Comparison of ENCODE assay signal across 9 mouse cellular contexts in the genomic region with DNA sequence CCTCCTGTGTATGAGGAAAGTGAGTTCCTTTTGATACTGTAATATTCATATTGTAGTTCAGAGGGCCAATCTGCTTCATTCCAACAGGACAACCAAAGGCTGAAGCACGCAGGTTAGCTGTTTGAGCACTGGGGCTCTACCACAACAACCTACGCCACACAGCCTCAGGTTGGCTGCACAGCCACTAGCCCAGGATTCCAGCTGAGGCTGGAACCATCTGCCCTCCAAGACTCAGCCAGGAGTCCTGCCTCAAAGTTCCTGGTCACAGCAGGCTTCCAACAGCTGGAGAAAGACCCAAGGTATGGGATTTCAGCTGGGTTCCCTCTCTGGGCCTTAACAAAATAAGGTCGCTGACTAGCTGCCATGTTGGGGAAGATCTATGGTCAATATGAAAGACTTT. TPM values are rescaled to one million over a fixed set of nuclear protein-coding genes. Genes with fewer than 3 reads are reported as not detected.
DNase-seq lines count a peak whose midpoint lies in the region; ATAC-seq and TF ChIP-seq lines count a peak whose summit lies in the region.
"Had no signal": no experiment of that assay in that cellular context is flagged by ENCODE, and none has a peak within 500 bp of the region (broad histone marks: within the 10 kb centered on the region; RNA-seq: fewer than 3 reads in every experiment).

No protein-coding gene starts in this region.

- no peak for DNase-seq in heart, adult 9 months (ENCODE audit: low spot score in 2 of 2)
- no peak for DNase-seq in MEL (ENCODE audit: low read depth, low spot score)
- DNase-seq in heart, postnatal 0 days (ENCODE audit: low spot score), result no peak
- no peak for DNase-seq in liver, postnatal 0 days
- no peak for DNase-seq in thymus, postnatal 10 days (ENCODE audit: low spot score in 2 of 2)
- DNase-seq: cerebellum, adult 11 months had no signal

- H3K4me1 ChIP-seq in heart, embryonic 12.5 days (replicated peaks), result peaks cover 99% of the 10 kb centered on the region
- peaks cover 4 to 22% of the 10 kb centered on the region in 2 experiments for H3K4me1 ChIP-seq in MEL (ENCODE audit: control insufficient read depth in 1 of 2, insufficient read depth in 2 of 2, low read length in 2 of 2)
- H3K4me1 ChIP-seq in heart, postnatal 0 days (ENCODE audit: control insufficient read depth, insufficient read depth), result peaks cover 87% of the 10 kb centered on the region
- H3K4me1 ChIP-seq in liver, postnatal 0 days (ENCODE audit: insufficient read depth), result peaks cover 72% of the 10 kb centered on the region

- TF ChIP-seq POLR2A in MEL (IDR thresholded peaks at IDR 0.05; ENCODE audit: control insufficient read depth in 1 of 2, insufficient read depth in 1 of 2, low read depth in 1 of 2, low read length in 2 of 2, poor library complexity in 1 of 2), result no peak

- H3K4me3 ChIP-seq in heart, embryonic 12.5 days, result no peak overlapping the region
- H3K4me3 ChIP-seq in MEL (ENCODE audit: control insufficient read depth in 1 of 2, insufficient read depth in 1 of 2, low read depth in 2 of 2, low read length in 2 of 2), result no peak overlapping the region
- H3K4me3 ChIP-seq in heart, postnatal 0 days (ENCODE audit: low read depth, low read length), result no peak overlapping the region
- H3K4me3 ChIP-seq in liver, postnatal 0 days (ENCODE audit: low read depth, low read length), result no peak overlapping the region

- H3K27me3 ChIP-seq in heart, embryonic 12.5 days (replicated peaks), result no peaks in the 10 kb centered on the region
- no peaks in the 10 kb centered on the region for H3K27me3 ChIP-seq in MEL (ENCODE audit: control insufficient read depth in 1 of 2, insufficient read depth in 2 of 2, low read length in 2 of 2)
- no peaks in the 10 kb centered on the region for H3K27me3 ChIP-seq in heart, postnatal 0 days (ENCODE audit: control insufficient read depth, insufficient read depth, low read length)
- no peaks in the 10 kb centered on the region for H3K27me3 ChIP-seq in liver, postnatal 0 days (ENCODE audit: insufficient read depth, low read length)

- H3K9ac ChIP-seq in heart, embryonic 12.5 days, result peak overlapping the region; percentile 57
- 0 out of 2 replicates have a peak overlapping the region, but pooled peaks have one; percentile 5 for H3K9ac ChIP-seq in MEL (ENCODE audit: control insufficient read depth, low read depth, low read length, poor library complexity, severe bottlenecking)
- H3K9ac ChIP-seq in heart, postnatal 0 days (replicated peaks; ENCODE audit: low read depth, low read length), result peak overlapping the region; percentile 8; the same call in 1 of the 2 replicates
- H3K9ac ChIP-seq in liver, postnatal 0 days (replicated peaks), result 0 out of 2 replicates have a peak overlapping the region, but pooled peaks have one; percentile 41

- H3K4me2 ChIP-seq in heart, embryonic 12.5 days, result peak overlapping the region; percentile 54
- H3K4me2 ChIP-seq in heart, postnatal 0 days (ENCODE audit: low read depth, low read length), result peak overlapping the region; percentile 30
- H3K4me2 ChIP-seq in liver, postnatal 0 days (ENCODE audit: low read depth, low read length), result peak overlapping the region; percentile 31

- H3K79me2 ChIP-seq in MEL (ENCODE audit: control insufficient read depth, insufficient read depth, low read length, poor library complexity), result no peaks in the 10 kb centered on the region

- 55% methylated on average over 3 of the region's 3 CpGs for WGBS in heart, embryonic 12.5 days
- WGBS in heart, postnatal 0 days, result 42% methylated on average over 3 of the region's 3 CpGs
- WGBS in liver, postnatal 0 days (ENCODE audit: insufficient replicate concordance), result 74% methylated on average over 3 of the region's 3 CpGs

- no peak for TF ChIP-seq RAD21 in MEL (IDR thresholded peaks at IDR 0.05; ENCODE audit: low read depth, low read length)

- H3K36me3 ChIP-seq in heart, embryonic 12.5 days, result peaks cover 44% of the 10 kb centered on the region
- peaks cover 0 to 17% of the 10 kb centered on the region in 2 experiments; a peak in 2 of 4 replicates for H3K36me3 ChIP-seq in MEL (ENCODE audit: control insufficient read depth in 1 of 2, insufficient read depth in 2 of 2, low read length in 2 of 2)
- H3K36me3 ChIP-seq in heart, postnatal 0 days (replicated peaks; ENCODE audit: control insufficient read depth, insufficient read depth, low read length), result peaks cover 39% of the 10 kb centered on the region
- peaks cover 13% of the 10 kb centered on the region for H3K36me3 ChIP-seq in liver, postnatal 0 days (replicated peaks; ENCODE audit: insufficient read depth, low read length)

- no peaks in the 10 kb centered on the region for H3K9me3 ChIP-seq in heart, embryonic 12.5 days (replicated peaks)
- no peaks in the 10 kb centered on the region for H3K9me3 ChIP-seq in MEL (replicated peaks; ENCODE audit: insufficient read depth, low read length)
- no peaks in the 10 kb centered on the region for H3K9me3 ChIP-seq in heart, postnatal 0 days (replicated peaks; ENCODE audit: control insufficient read depth, low read length)
- no peaks in the 10 kb centered on the region for H3K9me3 ChIP-seq in liver, postnatal 0 days (ENCODE audit: low read length)

- no peak for TF ChIP-seq CTCF in MEL (IDR thresholded peaks at IDR 0.05 in 2 of 3, conservative IDR thresholded peaks at IDR 0.05 in 1 of 3; ENCODE audit: control insufficient read depth in 1 of 3, insufficient read depth in 1 of 3, low read depth in 2 of 3, low read length in 3 of 3, poor library complexity in 1 of 3, severe bottlenecking in 1 of 3)
- no peak for TF ChIP-seq CTCF in heart, postnatal 0 days (IDR thresholded peaks at IDR 0.05; ENCODE audit: low read depth)
- no peak for TF ChIP-seq CTCF in liver, postnatal 0 days (IDR thresholded peaks at IDR 0.05; ENCODE audit: low read depth)

- peak overlapping the region; percentile 99 for H3K27ac ChIP-seq in heart, embryonic 12.5 days (ENCODE audit: poor library complexity, severe bottlenecking)
- H3K27ac ChIP-seq in MEL (ENCODE audit: control insufficient read depth, low read depth, low read length), result peak overlapping the region; percentile 31
- peak overlapping the region; percentile 93 for H3K27ac ChIP-seq in heart, postnatal 0 days (ENCODE audit: low read depth)
- H3K27ac ChIP-seq in liver, postnatal 0 days (ENCODE audit: low read depth), result peak overlapping the region; percentile 80

- 0 out of 2 replicates have a peak, but pooled peaks have one; percentile 12 for ATAC-seq in heart, embryonic 12.5 days (ENCODE audit: insufficient number of reproducible peaks, low FRiP score)
- ATAC-seq in heart, postnatal 0 days (ENCODE audit: insufficient read depth, low read depth), result peak; percentile 19
- no peak for ATAC-seq in liver, postnatal 0 days
- ATAC-seq in CD4-positive, CD25-positive, alpha-beta regulatory T cell, adult 4 months, result no peak
- ATAC-seq in cerebellum, adult (ENCODE audit: insufficient number of reproducible peaks, low FRiP score, low TSS enrichment), result no peak

- no peak for TF ChIP-seq EP300 in MEL (IDR thresholded peaks at IDR 0.05; ENCODE audit: low read depth in 1 of 2, low read length in 2 of 2)
- TF ChIP-seq EP300 in heart, postnatal 0 days (IDR thresholded peaks at IDR 0.05; ENCODE audit: low read depth), result no peak
- no peak for TF ChIP-seq EP300 in liver, postnatal 0 days (IDR thresholded peaks at IDR 0.05; ENCODE audit: low read depth)

TF ChIP-seq in MEL, 35 proteins besides CTCF, POLR2A, EP300 and RAD21 (continues in another document):
- TF ChIP-seq MYC (IDR thresholded peaks at IDR 0.05; ENCODE audit: low read depth, low read length), result no peak
- TF ChIP-seq ELF1 (IDR thresholded peaks at IDR 0.05; ENCODE audit: low read depth, low read length), result no peak
- TF ChIP-seq HCFC1 (IDR thresholded peaks at IDR 0.05; ENCODE audit: low read depth, low read length), result no peak
- TF ChIP-seq NELFE (IDR thresholded peaks at IDR 0.05; ENCODE audit: low read depth, low read length), result no peak
- TF ChIP-seq MAX (IDR thresholded peaks at IDR 0.05; ENCODE audit: low read length), result no peak
- no peak for TF ChIP-seq MAZ (IDR thresholded peaks at IDR 0.05; ENCODE audit: low read depth, low read length)
- TF ChIP-seq E2F4 (IDR thresholded peaks at IDR 0.05; ENCODE audit: borderline replicate concordance, low read depth, low read length), result no peak
- TF ChIP-seq KAT2A (conservative IDR thresholded peaks at IDR 0.05; ENCODE audit: low read depth, low read length), result no peak
- no peak for TF ChIP-seq MEF2A (IDR thresholded peaks at IDR 0.05; ENCODE audit: extremely low read depth, insufficient replicate concordance, low read depth, low read length, poor library complexity, severe bottlenecking)
- no peak for TF ChIP-seq SMC3 (IDR thresholded peaks at IDR 0.05; ENCODE audit: low read depth, low read length)
- TF ChIP-seq ZC3H11A (IDR thresholded peaks at IDR 0.05; ENCODE audit: low read depth, low read length), result no peak
- no peak for TF ChIP-seq POLR2AphosphoS2 (IDR thresholded peaks at IDR 0.05; ENCODE audit: low read length)
- no peak for TF ChIP-seq GABPA (IDR thresholded peaks at IDR 0.05; ENCODE audit: low read depth, low read length)
- TF ChIP-seq ZNF384 (IDR thresholded peaks at IDR 0.05; ENCODE audit: low read depth, low read length), result no peak
- TF ChIP-seq CHD2 (IDR thresholded peaks at IDR 0.05; ENCODE audit: low read length), result no peak

RNA-seq across cellular contexts. Expression of a gene that starts 9.7 kb away (rescaled TPM):
- 335 and 339 TPM in 2 replicates for polyA plus RNA-seq in heart, embryonic 12.5 days (2016; fragmentation: Nextera tagmentation; extraction: Ambion mirVana)
- 47.0 and 49.0 TPM in 2 replicates for total RNA-seq in MEL (2012; rRNA removed)
- 10 to 100 TPM in 1 of 2 experiments, not detected in 1; 49.4 TPM for polyA plus RNA-seq in MEL (2012; ENCODE audit: insufficient read depth in 1 of 2, insufficient read length in 2 of 2, low read depth in 1 of 2, low replicate concordance in 2 of 2, missing spikeins in 1 of 2)
- total RNA-seq in heart, postnatal 0 days (2014; rRNA removed; ENCODE audit: low replicate concordance), result 306 and 424 TPM in 2 replicates
- polyA plus RNA-seq in heart, postnatal 0 days (2015; fragmentation: Nextera tagmentation; extraction: Ambion mirVana), result 250 and 254 TPM in 2 replicates
- polyA plus RNA-seq in liver, postnatal 0 days (2015; fragmentation: Nextera tagmentation; extraction: Ambion mirVana), result 47.5 and 47.7 TPM in 2 replicates
- 100 to 1,000 TPM; 387 to 504 TPM for polyA plus RNA-seq in CD4-positive, CD25-positive, alpha-beta regulatory T cell, adult 4 months (2017; shearing (Covaris generic))

RNA-seq across cellular contexts. Expression of a gene that starts 54.3 kb away (rescaled TPM):
- polyA plus RNA-seq in heart, embryonic 12.5 days (2016; fragmentation: Nextera tagmentation; extraction: Ambion mirVana), result 17.5 and 19.0 TPM in 2 replicates
- 0.31 and 0.72 TPM in 2 replicates for total RNA-seq in MEL (2012; rRNA removed)
- under 1 TPM in 1 of 2 experiments, not detected in 1; 0.42 TPM for polyA plus RNA-seq in MEL (2012; ENCODE audit: insufficient read depth in 1 of 2, insufficient read length in 2 of 2, low read depth in 1 of 2, low replicate concordance in 2 of 2, missing spikeins in 1 of 2)
- total RNA-seq in heart, postnatal 0 days (2014; rRNA removed; ENCODE audit: low replicate concordance), result 17.6 and 22.2 TPM in 2 replicates
- 22.0 and 22.3 TPM in 2 replicates for polyA plus RNA-seq in heart, postnatal 0 days (2015; fragmentation: Nextera tagmentation; extraction: Ambion mirVana)
- polyA plus RNA-seq in liver, postnatal 0 days (2015; fragmentation: Nextera tagmentation; extraction: Ambion mirVana), result 1.3 and 1.6 TPM in 2 replicates
- 10 to 100 TPM; 68.2 to 80.6 TPM for polyA plus RNA-seq in CD4-positive, CD25-positive, alpha-beta regulatory T cell, adult 4 months (2017; shearing (Covaris generic))

Comparison
In these comparisons a context has a peak if more than half of its experiments do, and no peak if none do; other contexts are left out.
1. ATAC-seq: peak in heart, embryonic 12.5 days (single experiment) and heart, postnatal 0 days (single experiment); none in liver, postnatal 0 days (single experiment), CD4-positive, CD25-positive, alpha-beta regulatory T cell, adult 4 months (single experiment) and cerebellum, adult (single experiment).
2. H3K27ac ChIP-seq: peak in every context shown above with its lines; median percentile 99 in heart, embryonic 12.5 days; 93 in heart, postnatal 0 days; 80 in liver, postnatal 0 days; 31 in MEL.
3. H3K9ac ChIP-seq: peak in every context shown above with its lines; median percentile 57 in heart, embryonic 12.5 days; 41 in liver, postnatal 0 days; 8 in heart, postnatal 0 days; 5 in MEL.
4. Peak in every context shown above with its lines, with median percentiles within 50 percentile points of each other: H3K4me2 ChIP-seq.